Mouse (Mus musculus): ENCODE data around the gene Ttf2. TPM values are rescaled to one million over a fixed set of nuclear protein-coding genes. Genes with fewer than 3 reads are reported as not detected.
A peak's percentile ranks its signal among the peaks of the same experiment; 100 is the strongest.

Ttf2 gene
- polyA plus RNA-seq (2015; fragmentation: Nextera tagmentation; extraction: Ambion mirVana) = 12.3 and 12.4 TPM in 2 replicates

- ATAC-seq (ENCODE audit: insufficient read depth, low FRiP score) = peak; percentile 99
- no peaks in the 10 kb centered on the region for H3K36me3 ChIP-seq (ENCODE audit: control insufficient read depth, insufficient read depth, low read length)
- peak within 1 kb of the TSS; percentile 87 for H3K9ac ChIP-seq (ENCODE audit: low read length)
- peaks cover 7% of the 10 kb centered on the region; the same call in 1 of the 2 replicates for H3K4me1 ChIP-seq (ENCODE audit: control insufficient read depth, insufficient read depth, low read length)
- under 1% methylated on average over 40 of the region's 40 CpGs for WGBS
- no peaks in the 10 kb centered on the region for H3K27me3 ChIP-seq (ENCODE audit: control insufficient read depth, insufficient read depth, low read length)
- no peak within 1 kb of the TSS; the same call in 1 of the 2 replicates for H3K27ac ChIP-seq (ENCODE audit: low read length)
- H3K4me2 ChIP-seq (ENCODE audit: low read depth, low read length) = peak within 1 kb of the TSS; percentile 84
- peak within 1 kb of the TSS; percentile 80 for H3K4me3 ChIP-seq (replicated peaks; ENCODE audit: low read length)
- H3K9me3 ChIP-seq (replicated peaks; ENCODE audit: control insufficient read depth, low read length) = no peaks in the 10 kb centered on the region
Observed at GRCm38 (mm10) chr3:100969176-100969917, at the start of gene Ttf2. Gene Ttf2, minus strand, starts transcription at chr3:100969663.

- no peaks in the 10 kb centered on the region for H3K9me3 ChIP-seq (replicated peaks; ENCODE audit: control insufficient read depth, low read length)
- H3K9ac ChIP-seq (ENCODE audit: low read length) = no peak overlapping the region
- no peaks in the 10 kb centered on the region; the same call in 1 of the 2 replicates for H3K4me1 ChIP-seq (ENCODE audit: control insufficient read depth, insufficient read depth, low read length)
- H3K4me3 ChIP-seq (replicated peaks; ENCODE audit: low read length) = no peak overlapping the region
- 66% methylated on average over 6 of the region's 6 CpGs for WGBS
- no peak overlapping the region for H3K4me2 ChIP-seq (ENCODE audit: low read depth, low read length)
- no peaks in the 10 kb centered on the region for H3K36me3 ChIP-seq (ENCODE audit: control insufficient read depth, insufficient read depth, low read length)
- ATAC-seq (ENCODE audit: insufficient read depth, low FRiP score) = no peak
- H3K27me3 ChIP-seq (ENCODE audit: control insufficient read depth, insufficient read depth, low read length) = no peaks in the 10 kb centered on the region
- no peak overlapping the region for H3K27ac ChIP-seq (ENCODE audit: low read length)
Observed at GRCm38 (mm10) chr3:101018494-101018893, 49.0 kb upstream of the Ttf2 start.

GRCm38 (mm10) chr3:101016050-101016449, 46.6 kb upstream of the Ttf2 start:
- Histone ChIP-seq H3K4me1 (ENCODE audit: control insufficient read depth, insufficient read depth, low read length) (no peaks in the 10 kb centered on the region; the same call in 1 of the 2 replicates), H3K4me2 (ENCODE audit: low read depth, low read length) (no peak overlapping the region), H3K9me3 (replicated peaks; ENCODE audit: control insufficient read depth, low read length) (no peaks in the 10 kb centered on the region), H3K36me3 (ENCODE audit: control insufficient read depth, insufficient read depth, low read length) (no peaks in the 10 kb centered on the region), H3K4me3 (replicated peaks; ENCODE audit: low read length) (no peak overlapping the region), H3K9ac (ENCODE audit: low read length) (no peak overlapping the region), H3K27ac (ENCODE audit: low read length) (no peak overlapping the region), H3K27me3 (ENCODE audit: control insufficient read depth, insufficient read depth, low read length) (no peaks in the 10 kb centered on the region)
- WGBS = 72% methylated on average over 7 of the region's 7 CpGs
- ATAC-seq (ENCODE audit: insufficient read depth, low FRiP score) = no peak

GRCm38 (mm10) chr3:101015254-101015653, 45.8 kb upstream of the Ttf2 start:
- H3K4me3 ChIP-seq (replicated peaks; ENCODE audit: low read length) = no peak overlapping the region
- no peak overlapping the region for H3K4me2 ChIP-seq (ENCODE audit: low read depth, low read length)
- no peak for ATAC-seq (ENCODE audit: insufficient read depth, low FRiP score)
- H3K27ac ChIP-seq (ENCODE audit: low read length) = no peak overlapping the region
- no peaks in the 10 kb centered on the region for H3K9me3 ChIP-seq (replicated peaks; ENCODE audit: control insufficient read depth, low read length)
- no peaks in the 10 kb centered on the region; the same call in 1 of the 2 replicates for H3K4me1 ChIP-seq (ENCODE audit: control insufficient read depth, insufficient read depth, low read length)
- H3K36me3 ChIP-seq (ENCODE audit: control insufficient read depth, insufficient read depth, low read length) = no peaks in the 10 kb centered on the region
- no peaks in the 10 kb centered on the region for H3K27me3 ChIP-seq (ENCODE audit: control insufficient read depth, insufficient read depth, low read length)
- H3K9ac ChIP-seq (ENCODE audit: low read length) = no peak overlapping the region
- 32% methylated on average over 4 of the region's 4 CpGs for WGBS

- no peak for ATAC-seq (ENCODE audit: insufficient read depth, low FRiP score)
- Histone ChIP-seq H3K36me3 (ENCODE audit: control insufficient read depth, insufficient read depth, low read length) (no peaks in the 10 kb centered on the region), H3K9me3 (replicated peaks; ENCODE audit: control insufficient read depth, low read length) (no peaks in the 10 kb centered on the region), H3K9ac (ENCODE audit: low read length) (no peak overlapping the region), H3K4me3 (replicated peaks; ENCODE audit: low read length) (no peak overlapping the region), H3K27ac (ENCODE audit: low read length) (no peak overlapping the region), H3K4me2 (ENCODE audit: low read depth, low read length) (no peak overlapping the region), H3K4me1 (ENCODE audit: control insufficient read depth, insufficient read depth, low read length) (no peaks in the 10 kb centered on the region; the same call in 1 of the 2 replicates), H3K27me3 (ENCODE audit: control insufficient read depth, insufficient read depth, low read length) (no peaks in the 10 kb centered on the region)
- 80% methylated on average over 3 of the region's 3 CpGs for WGBS
Observed at GRCm38 (mm10) chr3:101013536-101013935, 44.1 kb upstream of the Ttf2 start.

- Histone ChIP-seq H3K4me1 (ENCODE audit: control insufficient read depth, insufficient read depth, low read length) (no peaks in the 10 kb centered on the region; the same call in 1 of the 2 replicates), H3K9me3 (replicated peaks; ENCODE audit: control insufficient read depth, low read length) (no peaks in the 10 kb centered on the region), H3K27ac (ENCODE audit: low read length) (no peak overlapping the region), H3K36me3 (ENCODE audit: control insufficient read depth, insufficient read depth, low read length) (no peaks in the 10 kb centered on the region), H3K4me2 (ENCODE audit: low read depth, low read length) (no peak overlapping the region), H3K9ac (ENCODE audit: low read length) (no peak overlapping the region), H3K4me3 (replicated peaks; ENCODE audit: low read length) (no peak overlapping the region), H3K27me3 (ENCODE audit: control insufficient read depth, insufficient read depth, low read length) (no peaks in the 10 kb centered on the region)
- ATAC-seq (ENCODE audit: insufficient read depth, low FRiP score) = no peak
- WGBS = 88% methylated on average over 10 of the region's 10 CpGs
Observed at GRCm38 (mm10) chr3:101013005-101013404, 43.5 kb upstream of the Ttf2 start.

GRCm38 (mm10) chr3:101012597-101012996, 43.1 kb upstream of the Ttf2 start:
- no peak overlapping the region for H3K4me2 ChIP-seq (ENCODE audit: low read depth, low read length)
- H3K9ac ChIP-seq (ENCODE audit: low read length) = no peak overlapping the region
- no peak overlapping the region for H3K27ac ChIP-seq (ENCODE audit: low read length)
- ATAC-seq (ENCODE audit: insufficient read depth, low FRiP score) = no peak
- no peak overlapping the region for H3K4me3 ChIP-seq (replicated peaks; ENCODE audit: low read length)
- H3K36me3 ChIP-seq (ENCODE audit: control insufficient read depth, insufficient read depth, low read length) = no peaks in the 10 kb centered on the region
- H3K9me3 ChIP-seq (replicated peaks; ENCODE audit: control insufficient read depth, low read length) = no peaks in the 10 kb centered on the region
- H3K27me3 ChIP-seq (ENCODE audit: control insufficient read depth, insufficient read depth, low read length) = no peaks in the 10 kb centered on the region
- 83% methylated on average over 8 of the region's 8 CpGs for WGBS
- H3K4me1 ChIP-seq (ENCODE audit: control insufficient read depth, insufficient read depth, low read length) = no peaks in the 10 kb centered on the region; the same call in 1 of the 2 replicates

GRCm38 (mm10) chr3:101012131-101012571, 42.7 kb upstream of the Ttf2 start:
- Histone ChIP-seq H3K27ac (ENCODE audit: low read length) (no peak overlapping the region), H3K4me3 (replicated peaks; ENCODE audit: low read length) (no peak overlapping the region), H3K36me3 (ENCODE audit: control insufficient read depth, insufficient read depth, low read length) (no peaks in the 10 kb centered on the region), H3K9me3 (replicated peaks; ENCODE audit: control insufficient read depth, low read length) (no peaks in the 10 kb centered on the region), H3K4me1 (ENCODE audit: control insufficient read depth, insufficient read depth, low read length) (no peaks in the 10 kb centered on the region; the same call in 1 of the 2 replicates), H3K9ac (ENCODE audit: low read length) (no peak overlapping the region), H3K27me3 (ENCODE audit: control insufficient read depth, insufficient read depth, low read length) (no peaks in the 10 kb centered on the region), H3K4me2 (ENCODE audit: low read depth, low read length) (no peak overlapping the region)
- WGBS = 50% methylated on average over 10 of the region's 10 CpGs
- ATAC-seq (ENCODE audit: insufficient read depth, low FRiP score) = 0 out of 2 replicates have a peak, but pooled peaks have one; percentile 25

- 53% methylated on average over 5 of the region's 5 CpGs for WGBS
Observed at GRCm38 (mm10) chr3:101011203-101011600, 41.7 kb upstream of the Ttf2 start.

More at GRCm38 (mm10) chr3:101011203-101011600, 41.7 kb upstream of the Ttf2 start:
- Histone ChIP-seq H3K4me1 (ENCODE audit: control insufficient read depth, insufficient read depth, low read length) (no peaks in the 10 kb centered on the region; the same call in 1 of the 2 replicates), H3K9me3 (replicated peaks; ENCODE audit: control insufficient read depth, low read length) (no peaks in the 10 kb centered on the region), H3K36me3 (ENCODE audit: control insufficient read depth, insufficient read depth, low read length) (no peaks in the 10 kb centered on the region), H3K9ac (ENCODE audit: low read length) (no peak overlapping the region), H3K27me3 (ENCODE audit: control insufficient read depth, insufficient read depth, low read length) (no peaks in the 10 kb centered on the region), H3K4me2 (ENCODE audit: low read depth, low read length) (no peak overlapping the region), H3K4me3 (replicated peaks; ENCODE audit: low read length) (no peak overlapping the region), H3K27ac (ENCODE audit: low read length) (no peak overlapping the region)
- no peak for ATAC-seq (ENCODE audit: insufficient read depth, low FRiP score)
